Mouse (Mus musculus) liver, adult 2 months (tissue): Measurements from ENCODE around the gene Ifrd1.

Experiments
- CTCF ChIP-seq: fragments of 200-500 bp; IDR thresholded peaks from 2 replicates; pipeline ENCODE4 v1.5.1; 2011; ENCODE audit warnings: low read depth, low read length, control low read depth
- POLR2A ChIP-seq: fragments of 200-500 bp; IDR thresholded peaks from 2 replicates; pipeline ENCODE4 v1.6.1; 2011; ENCODE audit warnings: low read length, control low read depth; ENCODE audit not compliant: insufficient read depth; ENCODE audit errors: extremely low read depth

GRCm38 (mm10) chr12:40274931-40275330, 26.6 kb upstream of the Ifrd1 start:
- TF ChIP-seq CTCF (no peak), POLR2A (no peak)
